Mouse (Mus musculus) C2C12 (cell line): ENCODE results near the gene Cse1l. TPM values are rescaled to one million over a fixed set of nuclear protein-coding genes. Genes with fewer than 3 reads are reported as not detected.

Experiments used
- H3K27me3 ChIP-seq: one replicate; pipeline ENCODE4 v1.6.1; 2011; ENCODE audit not compliant: control insufficient read depth, insufficient read depth, insufficient read length
- H3K36me3 ChIP-seq: one replicate; pipeline ENCODE4 v1.6.1; 2011; ENCODE audit not compliant: control insufficient read depth, insufficient read depth
- H3K4me3 ChIP-seq: one replicate; pipeline ENCODE4 v1.5.1; 2011; ENCODE audit warnings: mild to moderate bottlenecking, control low read depth; ENCODE audit not compliant: poor library complexity, insufficient read depth, severe bottlenecking
- H3K79me2 ChIP-seq: one replicate; pipeline ENCODE4 v1.6.1; 2011; ENCODE audit not compliant: control insufficient read depth, insufficient read depth
- H3K79me3 ChIP-seq: one replicate; pipeline ENCODE4 v1.6.1; 2011; ENCODE audit warnings: low read depth, control low read depth
- H3ac ChIP-seq: one replicate; pipeline ENCODE3; 2011; ENCODE audit warnings: low read depth; ENCODE audit not compliant: control insufficient read depth, insufficient read length
- MAX ChIP-seq: IDR thresholded peaks from one replicate; pipeline ENCODE4 v1.6.1; 2011; ENCODE audit warnings: mild to moderate bottlenecking, control low read depth
- MYOG ChIP-seq: IDR thresholded peaks from one replicate; pipeline ENCODE4 v1.6.1; 2011; ENCODE audit not compliant: control insufficient read depth, insufficient read length; ENCODE audit errors: extremely low read depth
- polyA plus RNA-seq: library from polyadenylated mRNA; unstranded; fragments of >200 nt; fragmentation: generic; extraction: Trizol; gene quantifications from one replicate; pipeline ENCODE4 v1.2.1, GENCODE M21; 2012; ENCODE audit warnings: missing spikeins

Cse1l gene
- polyA plus RNA-seq, 1 experiment: 41.5 TPM

DNA sequence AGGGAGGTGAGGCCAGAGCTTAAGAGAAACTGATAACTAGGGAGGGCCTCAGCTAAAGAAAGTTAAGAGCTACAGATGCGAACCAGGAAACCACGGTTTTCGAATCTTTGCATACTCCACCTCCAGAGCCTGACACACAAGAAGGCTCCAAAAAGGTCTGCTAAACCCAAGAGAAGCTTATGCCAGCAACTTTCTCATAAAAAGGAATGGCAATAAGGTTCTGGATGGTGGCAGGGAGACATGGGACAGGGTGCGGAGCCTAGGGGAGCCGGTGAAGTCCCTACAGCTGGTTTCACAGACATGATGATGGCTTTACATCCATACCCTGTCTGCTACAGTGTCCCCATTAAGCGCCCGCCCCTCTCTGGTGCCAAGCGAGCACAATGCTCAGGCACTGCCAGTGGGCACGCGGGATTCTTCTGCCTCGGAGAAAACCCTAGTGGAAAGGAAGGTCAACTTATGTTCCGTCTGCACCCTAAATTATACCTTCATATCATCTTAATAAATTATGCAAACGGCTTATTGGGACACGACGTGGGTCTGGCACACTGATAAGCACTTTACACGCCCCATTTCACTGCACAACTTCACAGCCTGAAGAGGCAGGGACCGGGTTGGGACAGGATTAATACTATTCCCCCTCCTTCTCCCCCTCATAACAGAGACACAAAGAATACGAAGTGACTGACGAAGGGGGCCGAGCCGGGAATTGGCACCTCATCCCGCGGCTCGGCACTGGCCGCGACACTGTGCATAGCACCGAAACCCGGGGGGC, 89.4 kb downstream of the Cse1l start:
- Histone ChIP-seq H3K79me3 (peaks cover 52% of the 10 kb centered on the region), H3ac (peak overlapping the region; percentile 87), H3K79me2 (peaks cover 59% of the 10 kb centered on the region), H3K27me3 (no peaks in the 10 kb centered on the region), H3K36me3 (no peaks in the 10 kb centered on the region), H3K4me3 (peak overlapping the region; percentile 84)
- TF ChIP-seq MYOG (no peak), MAX (no peak)

Other genes with a start within 250 kb of the Cse1l start
- 0.16 TPM for gene Prex1, start 192.2 kb upstream of the Cse1l start, polyA plus RNA-seq
- gene Trp53rkb, start 113.5 kb upstream of the Cse1l start, polyA plus RNA-seq: 5.3 TPM
- gene Arfgef2, start 100.5 kb upstream of the Cse1l start, polyA plus RNA-seq: 8.2 TPM
- 53.4 TPM for gene Stau1, start 90.3 kb downstream of the Cse1l start, polyA plus RNA-seq
- 76.4 TPM for gene Ddx27, start 109.2 kb downstream of the Cse1l start, polyA plus RNA-seq
- gene Znfx1, start 157.0 kb downstream of the Cse1l start, polyA plus RNA-seq: 15.8 TPM